Mouse (Mus musculus): ENCODE measurements around the gene Cyp2c68.
"Not testable (repeated sequence)": the region's sequence is repeated elsewhere in the genome, so short reads cannot be mapped to it uniquely, and the experiment has no call there.

DNA sequence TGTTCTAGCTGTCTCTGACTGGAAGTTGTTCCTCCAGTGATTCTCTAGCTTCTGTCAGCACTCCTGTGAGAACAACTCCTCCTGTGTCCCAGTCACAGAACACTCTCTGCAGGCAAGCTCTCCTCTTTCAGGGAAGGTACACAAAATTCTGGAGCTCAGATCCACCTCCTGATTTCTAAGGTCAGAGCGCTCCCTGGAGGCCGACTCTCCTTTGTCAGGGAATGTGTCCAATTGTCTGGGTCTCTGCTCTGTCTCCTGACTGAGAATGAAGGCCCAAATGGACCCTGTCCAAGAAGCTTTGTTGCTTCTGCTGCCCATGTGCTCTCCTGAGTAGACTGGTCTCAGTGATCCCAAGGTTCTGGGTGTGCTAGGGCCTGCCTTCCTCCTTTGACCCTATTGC is 29.7 kb downstream of the Cyp2c68 start:
- not testable (repeated sequence) for TF ChIP-seq HCFC1 (IDR thresholded peaks at IDR 0.05; ENCODE audit: borderline replicate concordance, insufficient read depth, low read length); MAFK (IDR thresholded peaks at IDR 0.05; ENCODE audit: insufficient read depth, low read depth, low read length); ZC3H11A (IDR thresholded peaks at IDR 0.05; ENCODE audit: borderline replicate concordance, low read depth, low read length); ZNF384 (IDR thresholded peaks at IDR 0.05; ENCODE audit: low read depth, low read length)
